Mouse (Mus musculus): ENCODE results near the gene Ttc17.
"Not testable (repeated sequence)": the region's sequence is repeated elsewhere in the genome, so short reads cannot be mapped to it uniquely, and the experiment has no call there.

Ttc17 gene

GRCm38 (mm10) chr2:94406083-94406957 lies at the start of gene Ttc17:
Gene Ttc17 (minus strand): TSS chr2:94406689.
- DNase-seq: peak; percentile 92 to 96

- DNase-seq: no peak
Observed at GRCm38 (mm10) chr2:94449643-94450042, 43.2 kb upstream of the Ttc17 start.

GRCm38 (mm10) chr2:94436952-94437351 lies 30.5 kb upstream of the Ttc17 start:
- peak; percentile 15 to 22 for DNase-seq

GRCm38 (mm10) chr2:94435481-94435880 lies 29.0 kb upstream of the Ttc17 start:
- no peak for DNase-seq

GRCm38 (mm10) chr2:94434833-94435232 lies 28.3 kb upstream of the Ttc17 start:
- no peak for DNase-seq

GRCm38 (mm10) chr2:94432214-94432613 lies 25.7 kb upstream of the Ttc17 start:
- DNase-seq: no peak

GRCm38 (mm10) chr2:94428456-94428855 lies 22.0 kb upstream of the Ttc17 start:
- no peak for DNase-seq

- DNase-seq: no peak
Observed at GRCm38 (mm10) chr2:94407441-94407840, 952 bp upstream of the Ttc17 start.

- peak in 1 of 2 experiments; percentile 14 for DNase-seq
Observed at GRCm38 (mm10) chr2:94407021-94407420, 532 bp upstream of the Ttc17 start.

GRCm38 (mm10) chr2:94405397-94406082 lies 949 bp downstream of the Ttc17 start:
- peak in 1 of 2 experiments; percentile 20 for DNase-seq

GRCm38 (mm10) chr2:94404512-94405240 lies 1.8 kb downstream of the Ttc17 start:
- DNase-seq: no peak

GRCm38 (mm10) chr2:94402561-94402960 lies 3.9 kb downstream of the Ttc17 start:
- DNase-seq: no peak

- no peak for DNase-seq
Observed at GRCm38 (mm10) chr2:94402096-94402495, 4.4 kb downstream of the Ttc17 start.

- DNase-seq: no peak
Observed at GRCm38 (mm10) chr2:94401006-94401405, 5.5 kb downstream of the Ttc17 start.

GRCm38 (mm10) chr2:94398138-94398970 lies 8.1 kb downstream of the Ttc17 start:
- DNase-seq: no peak

GRCm38 (mm10) chr2:94397453-94397852 lies 9.0 kb downstream of the Ttc17 start:
- no peak for DNase-seq

- no peak for DNase-seq
Observed at GRCm38 (mm10) chr2:94396325-94396724, 10.2 kb downstream of the Ttc17 start.

- DNase-seq: not testable (repeated sequence)
Observed at GRCm38 (mm10) chr2:94391127-94391526, 15.4 kb downstream of the Ttc17 start.

- no peak for DNase-seq
Observed at GRCm38 (mm10) chr2:94389000-94389399, 17.5 kb downstream of the Ttc17 start.

GRCm38 (mm10) chr2:94387846-94388245 lies 18.6 kb downstream of the Ttc17 start:
- DNase-seq: no peak

GRCm38 (mm10) chr2:94384483-94384882 lies 22.0 kb downstream of the Ttc17 start:
- not testable (repeated sequence) for DNase-seq

GRCm38 (mm10) chr2:94381057-94381647 lies 25.3 kb downstream of the Ttc17 start:
- DNase-seq: no peak

Data from kidney, postnatal 36 days (tissue).